Mouse (Mus musculus) liver (tissue): ENCODE results near the gene Prkce.
A peak's percentile ranks its signal among the peaks of the same experiment; 100 is the strongest.

ENCODE experiments used
- DNase-seq: peaks from one replicate; pipeline ENCODE4 v3.0.0-alpha.2; 2020; ENCODE audit warnings: mixed read lengths

The Prkce gene

GRCm38 (mm10) chr17:86496123-86496771, 328.7 kb downstream of the Prkce start:
- peak; percentile 38 for DNase-seq

- DNase-seq, result no peak
These were observed 329.7 kb downstream of the Prkce start for GRCm38 (mm10) chr17:86497302-86497701.

- peak; percentile 29 for DNase-seq
These were observed 331.9 kb downstream of the Prkce start for GRCm38 (mm10) chr17:86499359-86500045.

GRCm38 (mm10) chr17:86501393-86501792, 333.8 kb downstream of the Prkce start:
- no peak for DNase-seq

GRCm38 (mm10) chr17:86503208-86503897, 335.8 kb downstream of the Prkce start:
- DNase-seq, result no peak

GRCm38 (mm10) chr17:86505183-86505631, 337.6 kb downstream of the Prkce start, which contains the start of gene Gm10309:
TSS of gene Gm10309 (minus strand) at chr17:86505232.
- no peak for DNase-seq

- DNase-seq, result no peak
These were observed 339.3 kb downstream of the Prkce start for GRCm38 (mm10) chr17:86506881-86507280.

- DNase-seq, result no peak
These were observed 340.0 kb downstream of the Prkce start for GRCm38 (mm10) chr17:86507342-86508211.

GRCm38 (mm10) chr17:86508212-86508490, 340.6 kb downstream of the Prkce start:
- no peak for DNase-seq

GRCm38 (mm10) chr17:86509871-86510270, 342.3 kb downstream of the Prkce start:
- DNase-seq, result no peak

- DNase-seq, result no peak
These were observed 347.5 kb downstream of the Prkce start for GRCm38 (mm10) chr17:86514974-86515620.

GRCm38 (mm10) chr17:86516630-86517029, 349.0 kb downstream of the Prkce start:
- no peak for DNase-seq

- no peak for DNase-seq
These were observed 351.0 kb downstream of the Prkce start for GRCm38 (mm10) chr17:86518604-86519003.

- no peak for DNase-seq
These were observed 353.7 kb downstream of the Prkce start for GRCm38 (mm10) chr17:86521252-86521651.

GRCm38 (mm10) chr17:86522649-86523048, 355.1 kb downstream of the Prkce start:
- no peak for DNase-seq

- no peak for DNase-seq
These were observed 355.8 kb downstream of the Prkce start for GRCm38 (mm10) chr17:86523374-86523773.

GRCm38 (mm10) chr17:86523843-86524242, 356.3 kb downstream of the Prkce start:
- DNase-seq, result no peak

- no peak for DNase-seq
These were observed 357.5 kb downstream of the Prkce start for GRCm38 (mm10) chr17:86525075-86525474.

- no peak for DNase-seq
These were observed 358.4 kb downstream of the Prkce start for GRCm38 (mm10) chr17:86526016-86526415.

- DNase-seq, result no peak
These were observed 359.7 kb downstream of the Prkce start for GRCm38 (mm10) chr17:86527298-86527697.

GRCm38 (mm10) chr17:86529003-86529402, 361.4 kb downstream of the Prkce start:
- no peak for DNase-seq

GRCm38 (mm10) chr17:86529411-86529810, 361.8 kb downstream of the Prkce start:
- no peak for DNase-seq
